ENCODE assay signal across 12 mouse cellular contexts in genomic region chr2:27228809-27229480, GRCm38 (mm10). TPM values are rescaled to one million over a fixed set of nuclear protein-coding genes. Genes with fewer than 3 reads are reported as not detected.
DNase-seq lines count a peak whose midpoint lies in the region; ATAC-seq and TF ChIP-seq lines count a peak whose summit lies in the region.
"Had no signal": no experiment of that assay in that cellular context is flagged by ENCODE, and none has a peak within 500 bp of the region (broad histone marks: within the 10 kb centered on the region; RNA-seq: fewer than 3 reads in every experiment).

No protein-coding gene starts in this region.

- H3K9ac ChIP-seq in kidney, postnatal 0 days (ENCODE audit: low read depth, low read length) = no peak overlapping the region
- H3K9ac ChIP-seq in kidney, embryonic 15.5 days = no peak overlapping the region
- H3K9ac ChIP-seq in forebrain, embryonic 11.5 days (ENCODE audit: low read length) = no peak overlapping the region
- H3K9ac ChIP-seq in hindbrain, embryonic 13.5 days = no peak overlapping the region
- H3K9ac ChIP-seq: liver, embryonic 13.5 days had no signal

- WGBS in kidney, postnatal 0 days = 81% methylated on average over 5 of the region's 5 CpGs
- WGBS in kidney, embryonic 15.5 days = 80% methylated on average over 5 of the region's 5 CpGs
- WGBS in thymus, adult 2 months = 67% methylated on average over 5 of the region's 5 CpGs
- 86% methylated on average over 5 of the region's 5 CpGs for WGBS in forebrain, embryonic 11.5 days
- 90% methylated on average over 5 of the region's 5 CpGs for WGBS in hindbrain, embryonic 13.5 days

- no peaks in the 10 kb centered on the region for H3K9me3 ChIP-seq in kidney, postnatal 0 days (replicated peaks; ENCODE audit: low read length)
- no peaks in the 10 kb centered on the region for H3K9me3 ChIP-seq in kidney, embryonic 15.5 days (replicated peaks)
- H3K9me3 ChIP-seq in forebrain, embryonic 11.5 days (ENCODE audit: control insufficient read depth, low read length) = no peaks in the 10 kb centered on the region
- H3K9me3 ChIP-seq in hindbrain, embryonic 13.5 days = no peaks in the 10 kb centered on the region
- H3K9me3 ChIP-seq: forebrain, embryonic 10.5 days; liver, embryonic 13.5 days had no signal

- H3K36me3 ChIP-seq in kidney, postnatal 0 days (ENCODE audit: insufficient read depth, low read length) = peaks cover 26% of the 10 kb centered on the region; the same call in 1 of the 2 replicates
- H3K36me3 ChIP-seq in kidney, embryonic 15.5 days = peaks cover 68% of the 10 kb centered on the region
- H3K36me3 ChIP-seq in thymus, adult 2 months (ENCODE audit: control insufficient read depth, insufficient read depth, low read length) = no peaks in the 10 kb centered on the region
- H3K36me3 ChIP-seq in forebrain, embryonic 11.5 days (ENCODE audit: control insufficient read depth, insufficient read depth, low read length) = no peaks in the 10 kb centered on the region
- no peaks in the 10 kb centered on the region for H3K36me3 ChIP-seq in hindbrain, embryonic 13.5 days
- H3K36me3 ChIP-seq: forebrain, embryonic 10.5 days had no signal

- TF ChIP-seq POLR2A in thymus, adult 2 months (IDR thresholded peaks at IDR 0.05; ENCODE audit: control insufficient read depth, extremely low read depth, insufficient read depth, low read length, poor library complexity) = no peak

- TF ChIP-seq CTCF in kidney, postnatal 0 days (IDR thresholded peaks at IDR 0.05; ENCODE audit: low read depth) = 0 out of 2 replicates have a peak, but pooled peaks have one; percentile 10
- no peak for TF ChIP-seq CTCF in thymus, adult 2 months (IDR thresholded peaks at IDR 0.05; ENCODE audit: borderline replicate concordance, control insufficient read depth, extremely low read depth, insufficient read depth, low read length, poor library complexity)

- no peaks in the 10 kb centered on the region for H3K4me1 ChIP-seq in kidney, postnatal 0 days (replicated peaks; ENCODE audit: insufficient read depth, low read length)
- H3K4me1 ChIP-seq in kidney, embryonic 15.5 days = peaks cover 12% of the 10 kb centered on the region
- H3K4me1 ChIP-seq in thymus, adult 2 months (replicated peaks; ENCODE audit: control insufficient read depth, insufficient read depth, low read length) = 0 out of 2 replicates have a peak, but pooled peaks cover 3% of the 10 kb centered on the region
- no peaks in the 10 kb centered on the region; the same call in 1 of the 2 replicates for H3K4me1 ChIP-seq in forebrain, embryonic 11.5 days (replicated peaks; ENCODE audit: control insufficient read depth, insufficient read depth, low read length)
- H3K4me1 ChIP-seq in hindbrain, embryonic 13.5 days (replicated peaks) = peaks cover 5% of the 10 kb centered on the region

- no peaks in the 10 kb centered on the region for H3K27me3 ChIP-seq in kidney, postnatal 0 days (ENCODE audit: insufficient read depth, low read length)
- no peaks in the 10 kb centered on the region for H3K27me3 ChIP-seq in kidney, embryonic 15.5 days
- no peaks in the 10 kb centered on the region for H3K27me3 ChIP-seq in thymus, adult 2 months (ENCODE audit: control insufficient read depth, insufficient read depth, low read length)
- no peaks in the 10 kb centered on the region for H3K27me3 ChIP-seq in forebrain, embryonic 11.5 days (ENCODE audit: control insufficient read depth, insufficient read depth, low read length)
- 0 out of 2 replicates have a peak, but pooled peaks cover under 1% of the 10 kb centered on the region for H3K27me3 ChIP-seq in hindbrain, embryonic 13.5 days
- H3K27me3 ChIP-seq: liver, embryonic 13.5 days had no signal

- no peak for ATAC-seq in kidney, postnatal 0 days (replicated peaks; ENCODE audit: low FRiP score, low read depth)
- ATAC-seq in kidney, embryonic 15.5 days (replicated peaks; ENCODE audit: low FRiP score) = no peak
- ATAC-seq in forebrain, embryonic 11.5 days (replicated peaks; ENCODE audit: low FRiP score) = no peak
- no peak for ATAC-seq in hindbrain, embryonic 13.5 days (ENCODE audit: low FRiP score)

- no peak overlapping the region for H3K4me3 ChIP-seq in kidney, postnatal 0 days (replicated peaks; ENCODE audit: low read depth, low read length)
- no peak overlapping the region for H3K4me3 ChIP-seq in kidney, embryonic 15.5 days (replicated peaks)
- H3K4me3 ChIP-seq in thymus, adult 2 months (ENCODE audit: control insufficient read depth, insufficient read depth, low read length) = no peak overlapping the region
- no peak overlapping the region for H3K4me3 ChIP-seq in forebrain, embryonic 11.5 days (ENCODE audit: low read depth, low read length)
- no peak overlapping the region for H3K4me3 ChIP-seq in hindbrain, embryonic 13.5 days
- H3K4me3 ChIP-seq: forebrain, embryonic 10.5 days; liver, embryonic 13.5 days had no signal

- no peak overlapping the region for H3K4me2 ChIP-seq in kidney, postnatal 0 days (ENCODE audit: low read length)
- no peak overlapping the region for H3K4me2 ChIP-seq in kidney, embryonic 15.5 days
- no peak overlapping the region for H3K4me2 ChIP-seq in forebrain, embryonic 11.5 days (ENCODE audit: low read depth, low read length, severe bottlenecking)
- H3K4me2 ChIP-seq in hindbrain, embryonic 13.5 days = no peak overlapping the region
- H3K4me2 ChIP-seq: liver, embryonic 13.5 days had no signal

- DNase-seq in cerebellum, adult 11-12 months = peak; percentile 8
- DNase-seq in cerebellum, postnatal 25 days = no peak
- DNase-seq in kidney, postnatal 0 days (ENCODE audit: low spot score) = peak; percentile 24
- DNase-seq in thymus, adult 2 months = peak; percentile 53
- DNase-seq in thymus, adult 18-20 months = no peak
- no peak for DNase-seq in forebrain, embryonic 11.5 days (ENCODE audit: low spot score)
- DNase-seq: heart, postnatal 4 days; liver, embryonic 13.5 days; right cerebral cortex, adult 18-20 months had no signal

- H3K27ac ChIP-seq in kidney, postnatal 0 days = no peak overlapping the region
- H3K27ac ChIP-seq in kidney, embryonic 15.5 days = no peak overlapping the region
- H3K27ac ChIP-seq in thymus, adult 2 months (ENCODE audit: control insufficient read depth, insufficient read depth, low read length) = no peak overlapping the region
- H3K27ac ChIP-seq in forebrain, embryonic 11.5 days (ENCODE audit: low read depth, low read length) = no peak overlapping the region
- no peak overlapping the region for H3K27ac ChIP-seq in hindbrain, embryonic 13.5 days
- H3K27ac ChIP-seq: forebrain, embryonic 10.5 days; liver, embryonic 13.5 days had no signal

RNA-seq across cellular contexts. Expression of gene Sardh, which starts 19.2 kb away (rescaled TPM):
- 48.6 and 63.5 TPM in 2 replicates for polyA plus RNA-seq in kidney, postnatal 0 days (2015; fragmentation: Nextera tagmentation; extraction: Ambion mirVana)
- polyA plus RNA-seq in kidney, embryonic 15.5 days (2015; fragmentation: Nextera tagmentation; extraction: Ambion mirVana) = 38.7 and 46.1 TPM in 2 replicates
- polyA plus RNA-seq in thymus, adult 2 months (2012; rRNA removed) = 10.5 and 12.3 TPM in 2 replicates
- 3.2 and 6.0 TPM in 2 replicates for polyA plus RNA-seq in forebrain, embryonic 11.5 days (2014; fragmentation: Nextera tagmentation; extraction: Ambion mirVana)
- polyA plus RNA-seq in hindbrain, embryonic 13.5 days (2015; fragmentation: Nextera tagmentation; extraction: Ambion mirVana) = 4.8 and 6.6 TPM in 2 replicates

Comparison
In these comparisons a context has a peak if more than half of its experiments do, and no peak if none do; other contexts are left out.
1. DNase-seq: peak in cerebellum, adult 11-12 months (single experiment), kidney, postnatal 0 days (single experiment) and thymus, adult 2 months (single experiment); none in cerebellum, postnatal 25 days (0 of 2), thymus, adult 18-20 months (0 of 2) and forebrain, embryonic 11.5 days (single experiment).